Comparison of ENCODE assay signal across 12 mouse cellular contexts in genomic region chr8:108894287-108894686, GRCm38 (mm10).
DNase-seq lines count a peak whose midpoint lies in the region; ATAC-seq lines count a peak whose summit lies in the region.
"Had no signal": no experiment of that assay in that cellular context is flagged by ENCODE, and none has a peak within 500 bp of the region (broad histone marks: within the 10 kb centered on the region; RNA-seq: fewer than 3 reads in every experiment).

No protein-coding gene starts in this region.

- no peak for DNase-seq in heart, adult 9 months (ENCODE audit: low spot score in 2 of 2)
- DNase-seq in embryonic facial prominence, embryonic 14.5 days (ENCODE audit: low spot score) = peak; percentile 31
- DNase-seq in testis, postnatal 14 days (ENCODE audit: low spot score) = no peak
- DNase-seq in left cerebral cortex, postnatal 4 days = no peak
- DNase-seq in right cerebral cortex, adult 2 months (ENCODE audit: low spot score in 2 of 2) = no peak
- DNase-seq: cerebellum, adult 9-11 months; midbrain, embryonic 14.5 days; right cerebral cortex, postnatal 4 days had no signal

- intact Hi-C loops in left cerebral cortex, postnatal 4 days (cut with DNase I) = no loop called here

- peak overlapping the region; percentile 28 for H3K4me2 ChIP-seq in heart, embryonic 15.5 days
- H3K4me2 ChIP-seq in embryonic facial prominence, embryonic 14.5 days (ENCODE audit: low read depth, low read length) = no peak overlapping the region
- no peak overlapping the region for H3K4me2 ChIP-seq in intestine, embryonic 15.5 days (replicated peaks)
- no peak overlapping the region for H3K4me2 ChIP-seq in lung, embryonic 16.5 days (ENCODE audit: low read depth, low read length)

- no peaks in the 10 kb centered on the region for H3K9me3 ChIP-seq in heart, embryonic 15.5 days (replicated peaks)
- H3K9me3 ChIP-seq in embryonic facial prominence, embryonic 14.5 days (ENCODE audit: control insufficient read depth, low read length) = no peaks in the 10 kb centered on the region
- no peaks in the 10 kb centered on the region for H3K9me3 ChIP-seq in intestine, embryonic 15.5 days
- H3K9me3 ChIP-seq in lung, embryonic 16.5 days (ENCODE audit: control insufficient read depth, low read length) = no peaks in the 10 kb centered on the region

- H3K4me3 ChIP-seq in heart, embryonic 15.5 days = no peak overlapping the region
- no peak overlapping the region for H3K4me3 ChIP-seq in embryonic facial prominence, embryonic 14.5 days (ENCODE audit: low read depth, low read length)
- H3K4me3 ChIP-seq in intestine, embryonic 15.5 days (replicated peaks) = no peak overlapping the region
- H3K4me3 ChIP-seq in lung, embryonic 16.5 days (ENCODE audit: low read length) = no peak overlapping the region

- no peak; the same call in 1 of the 2 replicates for ATAC-seq in heart, embryonic 15.5 days (replicated peaks; ENCODE audit: insufficient number of reproducible peaks, insufficient read depth, low FRiP score, low read depth)
- ATAC-seq in embryonic facial prominence, embryonic 14.5 days (ENCODE audit: low read depth) = no peak
- ATAC-seq in intestine, embryonic 15.5 days = 0 out of 2 replicates have a peak, but pooled peaks have one; percentile 52
- ATAC-seq in lung, embryonic 16.5 days (ENCODE audit: low read depth) = peak; percentile 82

- H3K4me1 ChIP-seq in heart, embryonic 15.5 days (replicated peaks) = peaks cover 58% of the 10 kb centered on the region
- H3K4me1 ChIP-seq in embryonic facial prominence, embryonic 14.5 days (ENCODE audit: control insufficient read depth, insufficient read depth, low read length) = peaks cover 49% of the 10 kb centered on the region
- peaks cover 48% of the 10 kb centered on the region for H3K4me1 ChIP-seq in intestine, embryonic 15.5 days (replicated peaks)
- H3K4me1 ChIP-seq in lung, embryonic 16.5 days (replicated peaks; ENCODE audit: control insufficient read depth, insufficient read depth, low read length) = peaks cover 46% of the 10 kb centered on the region

- H3K27ac ChIP-seq in heart, embryonic 15.5 days = peak overlapping the region; percentile 79
- H3K27ac ChIP-seq in embryonic facial prominence, embryonic 14.5 days (replicated peaks; ENCODE audit: low read depth, low read length) = no peak overlapping the region
- peak overlapping the region; percentile 79 for H3K27ac ChIP-seq in intestine, embryonic 15.5 days
- peak overlapping the region; percentile 79 for H3K27ac ChIP-seq in lung, embryonic 16.5 days (ENCODE audit: low read length)
- H3K27ac ChIP-seq: liver, embryonic 14.5 days had no signal

- H3K9ac ChIP-seq in heart, embryonic 15.5 days = no peak overlapping the region
- H3K9ac ChIP-seq in embryonic facial prominence, embryonic 14.5 days (ENCODE audit: low read depth, low read length) = no peak overlapping the region
- no peak overlapping the region for H3K9ac ChIP-seq in intestine, embryonic 15.5 days
- no peak overlapping the region for H3K9ac ChIP-seq in lung, embryonic 16.5 days (ENCODE audit: low read length)
- H3K9ac ChIP-seq: liver, embryonic 14.5 days had no signal

- 12% methylated on average over 10 of the region's 10 CpGs for WGBS in heart, embryonic 15.5 days
- 43% methylated on average over 10 of the region's 10 CpGs for WGBS in embryonic facial prominence, embryonic 14.5 days
- WGBS in intestine, embryonic 15.5 days = 24% methylated on average over 10 of the region's 10 CpGs
- WGBS in lung, embryonic 16.5 days = 27% methylated on average over 10 of the region's 10 CpGs

- H3K27me3 ChIP-seq in heart, embryonic 15.5 days = no peaks in the 10 kb centered on the region
- H3K27me3 ChIP-seq in embryonic facial prominence, embryonic 14.5 days (replicated peaks; ENCODE audit: control insufficient read depth, insufficient read depth, low read length) = no peaks in the 10 kb centered on the region
- no peaks in the 10 kb centered on the region for H3K27me3 ChIP-seq in intestine, embryonic 15.5 days (replicated peaks)
- no peaks in the 10 kb centered on the region for H3K27me3 ChIP-seq in lung, embryonic 16.5 days (ENCODE audit: control insufficient read depth, insufficient read depth, low read depth, low read length)

- no peaks in the 10 kb centered on the region for H3K36me3 ChIP-seq in heart, embryonic 15.5 days
- H3K36me3 ChIP-seq in embryonic facial prominence, embryonic 14.5 days (ENCODE audit: control insufficient read depth, insufficient read depth, low read length) = 0 out of 2 replicates have a peak, but pooled peaks cover 3% of the 10 kb centered on the region
- H3K36me3 ChIP-seq in intestine, embryonic 15.5 days = no peaks in the 10 kb centered on the region
- H3K36me3 ChIP-seq in lung, embryonic 16.5 days (ENCODE audit: control insufficient read depth, insufficient read depth, low read length) = no peaks in the 10 kb centered on the region

Comparison
In these comparisons a context has a peak if more than half of its experiments do, and no peak if none do; other contexts are left out.
1. ATAC-seq: peak in intestine, embryonic 15.5 days (single experiment) and lung, embryonic 16.5 days (single experiment); none in heart, embryonic 15.5 days (single experiment) and embryonic facial prominence, embryonic 14.5 days (single experiment).